Mouse (Mus musculus): ENCODE measurements at regions not wholly inside any gene's neighbourhood (a gene's known extent, or its start where the extent isn't known, plus 50 kb on each side); places are given as distances from the start of the nearest gene placed in this dataset.

- TF ChIP-seq CTCF (IDR thresholded peaks at IDR 0.05; ENCODE audit: low read depth, low read length) (no peak), GATA1 (IDR thresholded peaks at IDR 0.05; ENCODE audit: borderline replicate concordance, low read length) (no peak), POLR2AphosphoS5 (IDR thresholded peaks at IDR 0.05; ENCODE audit: insufficient replicate concordance, low read depth, low read length) (no peak), TAL1 (conservative IDR thresholded peaks at IDR 0.05; ENCODE audit: low read depth, low read length) (no peak), GATA2 (IDR thresholded peaks at IDR 0.05; ENCODE audit: borderline replicate concordance, low read depth, low read length) (no peak)
These were observed 150.0 kb upstream of the Galnt5 start for GRCm38 (mm10) chr2:57847707-57848106.

Data from G1E (cell line).